24 mouse cellular contexts compared by ENCODE assay signal in the genomic region with DNA sequence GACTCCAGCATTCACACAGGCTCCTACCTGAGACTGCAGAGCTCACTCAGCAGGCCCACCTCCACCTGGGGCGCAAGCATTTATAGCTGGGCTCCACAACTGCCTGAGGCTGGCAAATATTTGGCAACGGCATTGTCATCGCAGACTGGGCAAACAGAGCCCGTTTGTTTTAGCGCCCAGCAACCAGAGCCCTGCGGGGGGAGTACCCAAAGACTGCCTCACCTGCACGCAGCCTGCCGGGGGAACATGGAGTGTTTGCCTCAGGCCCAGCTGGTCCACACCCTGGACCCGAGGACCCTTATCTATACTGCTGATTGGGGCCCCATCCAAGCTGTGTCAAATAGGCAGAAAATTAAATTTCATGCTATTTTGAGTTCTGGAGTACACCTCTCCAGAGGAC. TPM values are rescaled to one million over a fixed set of nuclear protein-coding genes. Genes with fewer than 3 reads are reported as not detected.
A peak's percentile ranks its signal among the peaks of the same experiment; 100 is the strongest.
DNase-seq lines count a peak whose midpoint lies in the region; ATAC-seq and TF ChIP-seq lines count a peak whose summit lies in the region.
"Had no signal": no experiment of that assay in that cellular context is flagged by ENCODE, and none has a peak within 500 bp of the region (broad histone marks: within the 10 kb centered on the region; RNA-seq: fewer than 3 reads in every experiment).

A gene (minus strand): TSS at position 61 of the 400 bp plus-strand sequence.

- no peaks in the 10 kb centered on the region for H3K4me1 ChIP-seq in neural tube, embryonic 12.5 days
- no peaks in the 10 kb centered on the region for H3K4me1 ChIP-seq in neural tube, embryonic 15.5 days
- H3K4me1 ChIP-seq in liver, embryonic 13.5 days (replicated peaks), result peaks cover 12% of the 10 kb centered on the region
- H3K4me1 ChIP-seq in lung, postnatal 0 days (ENCODE audit: insufficient read depth, low read depth, low read length), result peaks cover 3% of the 10 kb centered on the region; the same call in 1 of the 2 replicates
- H3K4me1 ChIP-seq in stomach, postnatal 0 days (replicated peaks; ENCODE audit: control insufficient read depth, insufficient read depth), result no peaks in the 10 kb centered on the region

- no peak for TF ChIP-seq CTCF in lung, postnatal 0 days (IDR thresholded peaks at IDR 0.05)
- no peak for TF ChIP-seq CTCF in stomach, postnatal 0 days (IDR thresholded peaks at IDR 0.05; ENCODE audit: low read depth)

- no peaks in the 10 kb centered on the region; the same call in 1 of the 2 replicates for H3K27me3 ChIP-seq in neural tube, embryonic 12.5 days (replicated peaks)
- H3K27me3 ChIP-seq in neural tube, embryonic 15.5 days (replicated peaks), result peaks cover 6% of the 10 kb centered on the region; the same call in 1 of the 2 replicates
- H3K27me3 ChIP-seq in liver, embryonic 13.5 days, result peaks cover 44% of the 10 kb centered on the region
- no peaks in the 10 kb centered on the region for H3K27me3 ChIP-seq in lung, postnatal 0 days (replicated peaks; ENCODE audit: insufficient read depth, low read length)
- H3K27me3 ChIP-seq in stomach, postnatal 0 days (ENCODE audit: control insufficient read depth, insufficient read depth, low read length), result no peaks in the 10 kb centered on the region

- no peak for ATAC-seq in neural tube, embryonic 12.5 days (ENCODE audit: low FRiP score, low read depth)
- ATAC-seq in neural tube, embryonic 15.5 days (ENCODE audit: low FRiP score), result no peak
- no peak for ATAC-seq in liver, embryonic 13.5 days (ENCODE audit: low read depth)
- peak; percentile 84 for ATAC-seq in lung, postnatal 0 days
- ATAC-seq in stomach, postnatal 0 days (ENCODE audit: low FRiP score, low TSS enrichment), result peak; percentile 86

- intact Hi-C loops in heart, postnatal 10 days (cut with DNase I), result no loop called here

- no peak for DNase-seq in liver, embryonic 13.5 days
- peak; percentile 65 for DNase-seq in lung, postnatal 0 days (ENCODE audit: low spot score)
- DNase-seq in stomach, postnatal 0 days (ENCODE audit: low spot score), result peak; percentile 90
- DNase-seq in heart, postnatal 10 days, result no peak
- no peak for DNase-seq in gastrocnemius, adult 8-10 months (ENCODE audit: low spot score in 2 of 2)
- DNase-seq: cerebellum, adult 11 months; gastrocnemius, postnatal 36 days; kidney, adult 11 months; kidney, postnatal 36 days; right cerebral cortex, postnatal 14 days; thymus, adult 2 months had no signal

- no peaks in the 10 kb centered on the region for H3K9me3 ChIP-seq in neural tube, embryonic 12.5 days
- H3K9me3 ChIP-seq in neural tube, embryonic 15.5 days (replicated peaks), result no peaks in the 10 kb centered on the region
- no peaks in the 10 kb centered on the region for H3K9me3 ChIP-seq in liver, embryonic 13.5 days (replicated peaks)
- no peaks in the 10 kb centered on the region for H3K9me3 ChIP-seq in lung, postnatal 0 days (ENCODE audit: low read length)
- no peaks in the 10 kb centered on the region for H3K9me3 ChIP-seq in stomach, postnatal 0 days (ENCODE audit: control insufficient read depth, low read length)
- H3K9me3 ChIP-seq: embryonic facial prominence, embryonic 13.5 days; forebrain, embryonic 10.5 days; heart, embryonic 12.5 days; midbrain, embryonic 12.5 days had no signal

- no peaks in the 10 kb centered on the region for H3K36me3 ChIP-seq in neural tube, embryonic 12.5 days
- H3K36me3 ChIP-seq in neural tube, embryonic 15.5 days, result no peaks in the 10 kb centered on the region
- no peaks in the 10 kb centered on the region for H3K36me3 ChIP-seq in liver, embryonic 13.5 days
- no peaks in the 10 kb centered on the region for H3K36me3 ChIP-seq in lung, postnatal 0 days (ENCODE audit: insufficient read depth, low read length)
- no peaks in the 10 kb centered on the region for H3K36me3 ChIP-seq in stomach, postnatal 0 days (ENCODE audit: control insufficient read depth, insufficient read depth, low read length)
- H3K36me3 ChIP-seq: embryonic facial prominence, embryonic 13.5 days; forebrain, embryonic 10.5 days; heart, embryonic 12.5 days; midbrain, embryonic 12.5 days had no signal

- no peak within 1 kb of the TSS for H3K27ac ChIP-seq in neural tube, embryonic 12.5 days
- H3K27ac ChIP-seq in neural tube, embryonic 15.5 days (replicated peaks), result no peak within 1 kb of the TSS
- no peak within 1 kb of the TSS for H3K27ac ChIP-seq in liver, embryonic 13.5 days
- H3K27ac ChIP-seq in lung, postnatal 0 days (ENCODE audit: low read length), result peak within 1 kb of the TSS; percentile 47; the same call in 1 of the 2 replicates
- H3K27ac ChIP-seq in stomach, postnatal 0 days (replicated peaks), result peak within 1 kb of the TSS; percentile 58; the same call in 1 of the 2 replicates
- H3K27ac ChIP-seq: embryonic facial prominence, embryonic 13.5 days; forebrain, embryonic 10.5 days; midbrain, embryonic 12.5 days had no signal

- no peak within 1 kb of the TSS for H3K4me2 ChIP-seq in neural tube, embryonic 12.5 days (replicated peaks)
- no peak within 1 kb of the TSS for H3K4me2 ChIP-seq in neural tube, embryonic 15.5 days
- H3K4me2 ChIP-seq in liver, embryonic 13.5 days, result peak within 1 kb of the TSS; percentile 23
- no peak within 1 kb of the TSS for H3K4me2 ChIP-seq in lung, postnatal 0 days (replicated peaks; ENCODE audit: low read depth, low read length)
- peak within 1 kb of the TSS; percentile 37 for H3K4me2 ChIP-seq in stomach, postnatal 0 days (replicated peaks; ENCODE audit: low read depth)
- H3K4me2 ChIP-seq: embryonic facial prominence, embryonic 13.5 days; heart, embryonic 12.5 days; midbrain, embryonic 12.5 days had no signal

- TF ChIP-seq EP300 in lung, postnatal 0 days (IDR thresholded peaks at IDR 0.05), result no peak
- no peak for TF ChIP-seq EP300 in stomach, postnatal 0 days (optimal IDR thresholded peaks at IDR 0.05)

- WGBS in neural tube, embryonic 12.5 days, result 63% methylated on average over 9 of the region's 9 CpGs
- WGBS in neural tube, embryonic 15.5 days, result 58% methylated on average over 9 of the region's 9 CpGs
- 51% methylated on average over 9 of the region's 9 CpGs for WGBS in liver, embryonic 13.5 days (ENCODE audit: insufficient replicate concordance)
- 52% methylated on average over 9 of the region's 9 CpGs for WGBS in lung, postnatal 0 days
- 55% methylated on average over 9 of the region's 9 CpGs for WGBS in stomach, postnatal 0 days

- H3K4me3 ChIP-seq in neural tube, embryonic 12.5 days, result no peak within 1 kb of the TSS
- H3K4me3 ChIP-seq in neural tube, embryonic 15.5 days (replicated peaks), result no peak within 1 kb of the TSS
- no peak within 1 kb of the TSS for H3K4me3 ChIP-seq in liver, embryonic 13.5 days (replicated peaks)
- no peak within 1 kb of the TSS for H3K4me3 ChIP-seq in lung, postnatal 0 days (ENCODE audit: low read depth, low read length)
- H3K4me3 ChIP-seq in stomach, postnatal 0 days (ENCODE audit: low read depth, low read length), result no peak within 1 kb of the TSS
- H3K4me3 ChIP-seq: embryonic facial prominence, embryonic 13.5 days; forebrain, embryonic 10.5 days; heart, embryonic 12.5 days; midbrain, embryonic 12.5 days had no signal

- peak within 1 kb of the TSS; percentile 26; the same call in 1 of the 2 replicates for H3K9ac ChIP-seq in neural tube, embryonic 12.5 days
- no peak within 1 kb of the TSS for H3K9ac ChIP-seq in neural tube, embryonic 15.5 days (replicated peaks)
- H3K9ac ChIP-seq in liver, embryonic 13.5 days, result 0 out of 2 replicates have a peak within 1 kb of the TSS, but pooled peaks have one; percentile 3
- no peak within 1 kb of the TSS for H3K9ac ChIP-seq in lung, postnatal 0 days (replicated peaks; ENCODE audit: low read depth)
- peak within 1 kb of the TSS; percentile 13; the same call in 1 of the 2 replicates for H3K9ac ChIP-seq in stomach, postnatal 0 days (ENCODE audit: low read length)
- H3K9ac ChIP-seq: embryonic facial prominence, embryonic 13.5 days; heart, embryonic 12.5 days; midbrain, embryonic 12.5 days had no signal

RNA-seq across cellular contexts. Expression of the gene that starts here (rescaled TPM):
- polyA plus RNA-seq in neural tube, embryonic 12.5 days (2016; fragmentation: Nextera tagmentation; extraction: Ambion mirVana), result not detected in 2 replicates
- not detected in 2 replicates for polyA plus RNA-seq in neural tube, embryonic 15.5 days (2015; fragmentation: Nextera tagmentation; extraction: Ambion mirVana)
- polyA plus RNA-seq in liver, embryonic 13.5 days (2015; fragmentation: Nextera tagmentation; extraction: Ambion mirVana), result not detected in 2 replicates
- polyA plus RNA-seq in lung, postnatal 0 days (2015; fragmentation: Nextera tagmentation; extraction: Ambion mirVana), result 5.9 and 6.4 TPM in 2 replicates
- polyA plus RNA-seq in stomach, postnatal 0 days (2015; fragmentation: Nextera tagmentation; extraction: Ambion mirVana), result 5.8 and 6.0 TPM in 2 replicates
- not detected for total RNA-seq in heart, postnatal 10 days (2021)
- not detected for total RNA-seq in gastrocnemius, adult 8-10 months (2022)
- total RNA-seq: adrenal gland, adult 18-20 months; gastrocnemius, postnatal 36 days; hematopoietic stem cell, adult 5-6 weeks; layer of hippocampus, postnatal 14 days; left cerebral cortex, postnatal 25 days had no signal
- polyA plus RNA-seq: C2C12; forebrain, embryonic 10.5 days; frontal cortex, adult 2 months; heart, embryonic 12.5 days; liver, embryonic 16.5 days; midbrain, embryonic 12.5 days had no signal

Comparison
In these comparisons a context has a peak if more than half of its experiments do, and no peak if none do; other contexts are left out.
1. H3K9ac ChIP-seq: peak in neural tube, embryonic 12.5 days (single experiment), liver, embryonic 13.5 days (single experiment) and stomach, postnatal 0 days (single experiment); none in neural tube, embryonic 15.5 days (single experiment) and lung, postnatal 0 days (single experiment).
2. ATAC-seq: peak in lung, postnatal 0 days (single experiment) and stomach, postnatal 0 days (single experiment); none in neural tube, embryonic 12.5 days (single experiment), neural tube, embryonic 15.5 days (single experiment) and liver, embryonic 13.5 days (single experiment).
3. H3K27ac ChIP-seq: peak in lung, postnatal 0 days (single experiment) and stomach, postnatal 0 days (single experiment); none in neural tube, embryonic 12.5 days (single experiment), neural tube, embryonic 15.5 days (single experiment) and liver, embryonic 13.5 days (single experiment).
4. H3K4me2 ChIP-seq: peak in liver, embryonic 13.5 days (single experiment) and stomach, postnatal 0 days (single experiment); none in neural tube, embryonic 12.5 days (single experiment), neural tube, embryonic 15.5 days (single experiment) and lung, postnatal 0 days (single experiment).
5. DNase-seq: peak in lung, postnatal 0 days (single experiment) and stomach, postnatal 0 days (single experiment); none in liver, embryonic 13.5 days (single experiment), heart, postnatal 10 days (0 of 2) and gastrocnemius, adult 8-10 months (0 of 2).